Mouse (Mus musculus) natural killer cell, adult 2 months (primary cell): Measurements from ENCODE around the gene Rab43.

Experiments used
- DNase-seq, 2 experiments: peaks; one replicate each; pipeline ENCODE4 v3.0.0; 2022; ENCODE audit warnings: low spot score in 2 of 2

Gene Rab43

DNA sequence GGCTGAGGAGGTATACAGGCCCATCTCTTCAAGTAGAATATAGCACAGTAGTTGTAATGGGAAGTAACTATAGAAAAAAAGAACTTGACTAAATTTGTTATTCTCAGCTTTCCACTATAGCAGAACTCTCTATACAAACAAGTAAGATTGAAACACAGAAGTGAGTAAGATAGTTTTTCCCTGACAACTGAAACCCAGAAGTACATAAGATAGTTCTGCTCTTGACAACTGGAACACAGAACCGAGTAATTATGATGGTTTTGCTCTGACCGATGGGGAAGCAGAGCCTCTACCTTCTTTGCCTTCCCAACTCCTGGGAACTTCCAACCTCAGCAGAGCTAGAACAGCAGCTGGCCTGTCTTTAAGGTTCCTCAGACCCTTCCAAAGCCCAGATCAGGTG, 2.8 kb downstream of the Rab43 start:
- no peak for DNase-seq

DNA sequence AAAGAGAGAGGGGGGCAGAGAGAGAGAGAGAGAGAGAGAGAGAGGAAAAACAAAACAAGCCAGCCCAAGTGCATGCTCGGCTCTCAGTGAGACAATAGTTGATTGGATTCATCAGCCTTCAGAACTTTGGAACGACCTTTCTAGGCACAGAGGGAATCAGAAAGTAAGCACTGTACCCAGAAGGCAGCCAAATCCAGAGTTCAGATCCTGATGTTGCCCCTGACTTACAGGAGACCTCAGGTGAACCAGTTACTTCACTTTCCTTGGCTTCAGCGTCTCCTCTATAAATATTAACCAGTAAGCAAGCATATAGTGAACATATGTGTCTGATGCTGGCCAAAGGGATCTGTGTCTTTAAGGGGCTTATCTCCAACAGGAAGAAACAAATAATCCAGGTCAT, 3.4 kb downstream of the Rab43 start:
- DNase-seq: no peak

- DNase-seq: no peak
These were observed 4.1 kb downstream of the Rab43 start for GRCm38 (mm10) chr6:87807735-87808440.

- DNase-seq: no peak
These were observed 5.1 kb downstream of the Rab43 start for GRCm38 (mm10) chr6:87806857-87807256.

DNA sequence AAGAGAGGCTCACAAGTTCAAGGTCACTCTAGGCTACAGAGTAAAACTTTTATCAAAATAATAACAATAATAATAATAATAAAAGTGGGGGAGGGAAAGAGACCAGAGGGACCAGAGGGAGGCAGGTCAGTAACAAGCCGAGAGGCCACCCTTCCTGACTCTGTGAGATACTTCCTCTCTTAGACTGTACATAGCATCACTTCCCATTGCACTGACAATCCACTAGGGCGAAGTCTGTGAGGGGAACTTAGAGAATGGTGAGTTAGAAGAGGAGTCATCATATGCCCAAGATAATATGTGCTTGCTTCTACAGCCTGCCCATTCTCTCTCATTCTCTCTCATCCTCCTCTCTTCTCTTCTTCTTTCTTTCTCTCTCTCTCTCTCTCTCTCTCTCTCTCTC, 5.9 kb downstream of the Rab43 start:
- DNase-seq: peak in 1 of 2 experiments; percentile 26

DNA sequence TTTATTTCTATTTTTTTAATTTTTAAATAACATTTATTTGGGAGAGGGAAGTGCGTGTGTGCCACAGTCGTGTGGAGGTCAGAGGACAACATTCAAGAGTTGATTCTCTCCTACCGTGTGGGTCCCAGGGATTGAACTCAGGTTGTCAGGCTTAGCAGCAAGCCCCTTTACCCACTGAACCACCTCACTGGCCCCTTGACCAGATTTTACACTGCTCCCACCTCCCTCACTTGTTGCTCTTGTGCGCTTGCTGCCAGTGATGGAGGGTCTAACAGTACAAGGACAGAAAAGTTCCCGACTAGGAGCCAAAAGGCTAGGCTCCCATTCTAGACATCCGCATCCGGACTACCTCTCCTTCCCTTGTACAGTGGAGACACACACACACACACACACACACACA, 6.5 kb downstream of the Rab43 start:
- DNase-seq: no peak

DNA sequence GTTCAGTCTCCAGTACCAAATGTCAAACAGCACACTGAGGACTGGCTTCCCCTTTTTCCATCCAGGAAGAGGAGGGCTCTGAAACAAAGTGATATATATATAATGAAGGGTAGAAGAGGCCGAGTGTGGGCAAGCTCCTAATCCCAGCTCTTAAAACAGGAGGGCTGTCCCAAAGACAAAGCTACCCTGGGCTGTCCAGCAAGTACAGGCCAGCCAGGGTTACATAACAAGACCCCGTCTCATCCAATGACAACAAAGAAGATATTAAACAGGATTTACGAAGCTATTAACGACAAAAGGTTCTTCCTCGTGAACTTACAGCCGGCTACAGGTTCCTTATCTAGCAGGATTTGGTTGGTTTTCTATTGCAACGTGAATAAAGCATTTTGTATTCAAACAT, 7.1 kb downstream of the Rab43 start:
- DNase-seq: no peak

DNA sequence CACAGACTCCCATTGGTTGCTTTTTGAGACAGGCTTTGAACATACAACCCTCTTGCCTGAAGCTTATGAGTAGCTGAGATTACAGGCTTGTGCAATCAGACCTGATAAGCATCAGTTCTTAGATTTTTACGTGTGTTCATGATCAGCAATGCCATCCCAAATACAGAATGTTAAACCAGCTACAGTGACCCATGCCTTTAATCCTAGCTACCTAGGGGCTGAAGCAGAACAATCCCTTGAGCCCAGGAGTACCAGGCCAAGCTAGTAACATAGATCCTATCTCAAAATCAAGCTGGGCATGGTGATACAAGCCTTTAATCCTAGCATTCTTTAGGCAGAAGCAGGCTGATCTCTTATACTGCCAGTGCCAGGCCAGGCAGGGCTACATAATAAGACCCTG, 7.9 kb downstream of the Rab43 start:
- no peak for DNase-seq

DNA sequence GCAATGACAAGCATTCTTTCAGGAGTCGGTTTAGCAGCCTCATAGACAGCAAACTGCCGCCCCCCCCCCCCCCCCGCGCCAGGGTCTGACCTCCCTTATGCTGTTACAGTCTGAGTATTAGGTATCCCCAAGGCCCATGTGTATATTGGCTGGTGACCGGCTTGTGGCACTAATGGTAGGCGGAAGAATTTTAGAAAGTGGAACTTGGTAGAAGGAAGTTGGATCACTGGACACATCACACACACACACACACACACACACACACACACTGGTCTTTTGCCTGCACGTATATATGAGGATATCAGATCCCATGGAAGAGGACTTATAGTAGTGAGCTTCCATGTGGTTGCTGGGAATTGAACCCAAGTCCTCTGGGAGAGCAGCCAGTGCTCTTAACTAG, 9.5 kb downstream of the Rab43 start:
- no peak for DNase-seq

GRCm38 (mm10) chr6:87799576-87799975, 12.4 kb downstream of the Rab43 start:
- no peak for DNase-seq

DNA sequence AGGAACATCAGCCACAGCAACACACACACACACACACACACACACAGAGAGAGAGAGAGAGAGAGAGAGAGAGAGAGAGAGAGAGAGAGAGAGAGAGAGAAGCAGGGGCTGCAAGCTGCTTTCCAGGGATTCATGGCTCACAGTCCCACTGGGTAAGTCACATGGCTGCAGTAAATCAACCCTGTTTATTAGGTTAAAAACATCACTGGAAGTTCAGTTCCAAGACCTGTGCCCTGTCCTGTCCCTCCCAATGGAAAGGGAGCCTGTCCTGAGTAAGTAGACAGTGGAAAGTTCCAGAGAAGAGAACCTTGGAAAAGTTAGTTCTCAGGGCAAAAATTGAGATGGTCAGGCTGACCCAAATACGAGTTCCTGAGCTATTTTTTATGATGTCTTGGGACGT, 14.6 kb downstream of the Rab43 start:
- DNase-seq: no peak

DNA sequence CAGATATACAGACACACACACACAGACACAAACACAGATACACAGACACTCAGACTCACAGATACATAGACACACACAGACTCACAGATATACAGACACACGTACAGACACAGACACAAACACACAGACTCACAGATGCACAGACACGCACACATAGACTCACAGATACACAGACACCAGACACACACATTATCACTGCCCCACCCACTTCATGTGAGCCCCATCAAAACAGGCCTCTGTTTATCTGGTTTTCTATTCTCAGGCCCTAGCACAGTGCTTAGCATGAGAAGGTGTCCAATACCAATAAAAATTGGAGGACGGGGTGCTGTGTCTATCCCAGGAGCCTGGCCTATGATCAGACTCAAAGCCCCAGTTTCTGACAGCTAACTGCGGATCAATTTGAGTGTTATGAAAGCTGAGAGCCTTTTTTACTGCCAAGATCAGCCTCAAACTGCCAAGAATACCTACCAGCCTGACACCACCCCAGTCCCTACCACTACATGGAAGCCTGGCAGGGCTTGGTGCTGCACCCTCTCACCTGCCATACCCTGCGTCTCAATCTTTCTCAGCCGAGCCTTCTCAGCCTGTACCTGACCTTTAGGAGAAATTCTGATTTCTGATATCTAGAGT, 15.6 kb downstream of the Rab43 start:
- no peak for DNase-seq

DNA sequence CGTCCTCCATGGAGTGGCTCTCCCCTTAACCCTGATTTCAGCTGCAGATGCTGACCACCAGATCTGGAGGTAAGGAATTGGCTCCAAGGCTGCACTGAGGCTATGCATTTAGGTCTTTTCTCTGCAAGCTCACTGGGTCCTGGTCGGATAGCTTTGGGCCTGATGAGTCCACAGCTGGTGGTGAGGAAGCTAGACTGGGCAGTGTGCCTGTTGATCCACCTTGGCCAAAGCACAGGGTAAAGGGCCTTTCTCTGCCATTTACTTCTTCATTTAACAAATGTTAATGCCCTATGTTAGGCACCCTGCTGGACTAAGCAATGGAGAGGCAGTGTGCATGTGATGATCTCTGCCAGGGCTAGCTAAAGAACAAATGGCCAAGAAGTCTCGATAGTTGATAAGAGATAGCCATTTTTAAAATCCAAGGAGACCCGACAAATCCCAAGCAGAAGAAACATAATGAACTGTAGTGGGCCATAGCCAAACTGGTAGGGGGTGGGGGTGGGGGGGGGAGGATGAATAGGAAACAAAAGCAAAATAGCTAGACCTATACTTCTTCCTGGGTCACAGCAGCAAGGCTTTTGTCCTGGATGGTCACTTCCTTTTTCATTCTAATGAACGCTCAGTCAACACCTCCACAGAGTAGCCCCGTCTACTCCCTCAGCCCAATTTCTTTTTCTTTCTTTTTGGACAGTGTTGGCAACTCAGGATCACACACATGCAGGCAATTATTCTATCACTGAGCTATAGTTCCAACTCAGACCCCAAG, 16.4 kb downstream of the Rab43 start:
- no peak for DNase-seq

- DNase-seq: no peak
These were observed 18.0 kb downstream of the Rab43 start for GRCm38 (mm10) chr6:87793821-87794510.

GRCm38 (mm10) chr6:87791826-87792225, 20.1 kb downstream of the Rab43 start:
- DNase-seq: no peak

DNA sequence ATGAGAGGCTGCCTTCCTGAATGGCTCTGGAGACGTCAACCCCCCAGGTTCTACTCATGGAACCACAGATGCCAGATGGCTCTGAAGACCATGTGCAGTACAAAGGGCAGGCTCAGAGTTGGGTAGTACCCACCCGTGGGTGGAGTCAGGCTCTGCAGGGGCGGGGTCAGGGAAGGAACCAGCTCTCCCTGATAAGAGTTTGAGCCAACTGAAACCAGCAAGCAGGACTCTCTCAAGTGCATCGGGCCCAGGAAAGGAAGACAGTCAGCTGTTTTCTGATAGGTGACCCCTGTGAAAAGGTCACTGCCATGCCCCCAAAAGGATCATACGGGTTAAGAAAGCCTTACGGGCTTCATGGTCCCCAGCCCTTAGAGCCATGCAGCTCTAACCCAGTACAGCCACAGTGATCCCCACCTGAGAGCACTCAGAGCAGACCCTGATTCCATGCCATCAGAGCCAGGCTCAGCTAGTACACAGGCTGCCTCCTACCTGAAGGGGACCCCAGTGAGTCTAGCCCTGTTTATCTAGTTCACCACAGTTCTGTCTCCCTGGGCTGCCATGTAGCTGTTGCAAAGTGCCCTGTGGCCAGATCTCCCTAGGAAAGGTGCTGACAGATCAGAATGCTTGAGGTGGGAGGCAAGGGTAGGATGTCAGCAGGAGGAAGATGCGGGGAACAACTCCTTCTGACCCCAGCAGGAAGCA, 21.0 kb downstream of the Rab43 start:
- no peak for DNase-seq

GRCm38 (mm10) chr6:87789791-87790190, 22.2 kb downstream of the Rab43 start:
- no peak for DNase-seq

GRCm38 (mm10) chr6:87788896-87789587, 22.9 kb downstream of the Rab43 start:
- no peak for DNase-seq

DNA sequence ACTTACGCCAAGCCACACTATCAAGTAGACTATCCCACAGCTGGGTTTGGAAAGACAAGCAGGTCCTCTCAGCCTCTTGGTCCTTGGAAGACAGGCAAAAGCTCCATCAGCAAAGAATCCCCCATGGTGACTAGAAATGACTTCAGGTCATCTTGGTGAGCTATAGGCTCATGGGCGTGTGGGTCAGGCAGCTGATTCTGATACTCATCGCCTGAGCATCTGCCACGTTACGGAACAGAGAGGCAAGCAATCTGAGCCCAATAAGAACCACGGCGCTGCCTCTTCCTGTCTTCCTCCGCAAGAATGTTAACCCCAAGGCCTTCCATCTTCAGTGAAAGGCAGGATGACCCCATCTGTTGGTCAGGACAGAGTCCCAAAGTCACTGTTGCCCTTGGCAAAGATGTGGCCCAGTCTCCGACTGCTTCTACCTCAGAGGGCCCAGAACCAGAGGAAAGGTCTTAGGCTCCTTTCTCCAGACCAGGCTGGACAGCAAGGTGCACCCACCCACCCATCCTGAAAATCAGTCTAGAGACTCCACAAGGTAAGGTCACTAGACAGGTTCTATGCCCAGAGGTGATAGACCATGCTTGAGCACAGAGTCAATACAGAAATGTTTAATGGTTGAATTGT, 23.6 kb downstream of the Rab43 start:
- DNase-seq: no peak

GRCm38 (mm10) chr6:87787108-87787890, 24.7 kb downstream of the Rab43 start:
- no peak for DNase-seq
